Mouse (Mus musculus): ENCODE measurements around the gene Eea1.
"Not testable (repeated sequence)": the region's sequence is repeated elsewhere in the genome, so short reads cannot be mapped to it uniquely, and the experiment has no call there.

Gene Eea1

GRCm38 (mm10) chr10:95940046-95940900 is at the start of gene Eea1:
Eea1 (plus strand) TSS chr10:95940650.
- DNase-seq (ENCODE audit: low spot score): peak; percentile 91

GRCm38 (mm10) chr10:95891214-95891960 is 49.1 kb upstream of the Eea1 start:
- DNase-seq (ENCODE audit: low spot score): no peak

GRCm38 (mm10) chr10:95892132-95892531 is 48.3 kb upstream of the Eea1 start:
- no peak for DNase-seq (ENCODE audit: low spot score)

- DNase-seq (ENCODE audit: low spot score): no peak
These were observed 47.0 kb upstream of the Eea1 start for GRCm38 (mm10) chr10:95893291-95893932.

- DNase-seq (ENCODE audit: low spot score): no peak
These were observed 46.2 kb upstream of the Eea1 start for GRCm38 (mm10) chr10:95894036-95894855.

GRCm38 (mm10) chr10:95894856-95895386 is 45.5 kb upstream of the Eea1 start:
- DNase-seq (ENCODE audit: low spot score): peak; percentile 81

GRCm38 (mm10) chr10:95898471-95899154 is 41.8 kb upstream of the Eea1 start:
- peak; percentile 39 for DNase-seq (ENCODE audit: low spot score)

- DNase-seq (ENCODE audit: low spot score): no peak
These were observed 35.8 kb upstream of the Eea1 start for GRCm38 (mm10) chr10:95904668-95905067.

GRCm38 (mm10) chr10:95909246-95909909 is 31.1 kb upstream of the Eea1 start:
- DNase-seq (ENCODE audit: low spot score): no peak

GRCm38 (mm10) chr10:95911016-95911415 is 29.4 kb upstream of the Eea1 start:
- DNase-seq (ENCODE audit: low spot score): peak; percentile 67

GRCm38 (mm10) chr10:95914434-95915174 is 25.8 kb upstream of the Eea1 start:
- no peak for DNase-seq (ENCODE audit: low spot score)

GRCm38 (mm10) chr10:95918716-95919115 is 21.7 kb upstream of the Eea1 start:
- DNase-seq (ENCODE audit: low spot score): no peak

GRCm38 (mm10) chr10:95923263-95924217 is 16.9 kb upstream of the Eea1 start:
- DNase-seq (ENCODE audit: low spot score): no peak

GRCm38 (mm10) chr10:95933631-95934030 is 6.8 kb upstream of the Eea1 start:
- DNase-seq (ENCODE audit: low spot score): not testable (repeated sequence)

- DNase-seq (ENCODE audit: low spot score): peak; percentile 21
These were observed 684 bp downstream of the Eea1 start for GRCm38 (mm10) chr10:95940901-95941767.

- peak; percentile 14 for DNase-seq (ENCODE audit: low spot score)
These were observed 1.4 kb downstream of the Eea1 start for GRCm38 (mm10) chr10:95941768-95942425.

GRCm38 (mm10) chr10:95945086-95945485 is 4.6 kb downstream of the Eea1 start:
- DNase-seq (ENCODE audit: low spot score): no peak

All from adipocyte (in vitro differentiated cells).